Mouse (Mus musculus) stomach, postnatal 0 days (tissue): Measurements from ENCODE around the gene Ccr7. TPM values are rescaled to one million over a fixed set of nuclear protein-coding genes. Genes with fewer than 3 reads are reported as not detected.
A peak's percentile ranks its signal among the peaks of the same experiment; 100 is the strongest.

Experiments used
- ATAC-seq: fragments of 200-750 bp; cut with Nextera tagmentation; 2 replicates; pipeline ENCODE4 v1.8.0; 2017; ENCODE audit not compliant: low FRiP score, low TSS enrichment
- DNase-seq: peaks from one replicate; pipeline ENCODE4 v3.0.0-alpha.2; 2016; ENCODE audit warnings: low spot score
- H3K27ac ChIP-seq: fragments of 300-500 bp; sonication (generic); replicated peaks from 2 replicates; pipeline ENCODE4 v1.5.1; 2014; ENCODE audit warnings: mild to moderate bottlenecking, control low read depth
- H3K27me3 ChIP-seq: fragments of 300-500 bp; sonication (generic); 2 replicates; pipeline ENCODE4 v1.6.1; 2014; ENCODE audit warnings: low read length; ENCODE audit not compliant: control insufficient read depth, insufficient read depth
- H3K36me3 ChIP-seq: fragments of 300-500 bp; sonication (generic); 2 replicates; pipeline ENCODE4 v1.6.1; 2014; ENCODE audit warnings: low read length, mixed read lengths; ENCODE audit not compliant: control insufficient read depth, insufficient read depth
- H3K4me1 ChIP-seq: fragments of 300-500 bp; sonication (generic); replicated peaks from 2 replicates; pipeline ENCODE4 v1.6.1; 2014; ENCODE audit warnings: antibody characterized with exemption; ENCODE audit not compliant: control insufficient read depth, insufficient read depth
- H3K4me2 ChIP-seq: fragments of 300-500 bp; sonication (generic); replicated peaks from 2 replicates; pipeline ENCODE4 v1.6.1; 2014; ENCODE audit warnings: low read depth, mild to moderate bottlenecking, control low read depth, moderate library complexity
- H3K4me3 ChIP-seq: fragments of 300-500 bp; sonication (generic); 2 replicates; pipeline ENCODE4 v1.5.1; 2014; ENCODE audit warnings: low read depth, low read length, control low read depth
- H3K9ac ChIP-seq: fragments of 300-500 bp; sonication (generic); 2 replicates; pipeline ENCODE4 v1.6.1; 2014; ENCODE audit warnings: mild to moderate bottlenecking, low read length, control low read depth, mixed read lengths
- H3K9me3 ChIP-seq: fragments of 300-500 bp; sonication (generic); 2 replicates; pipeline ENCODE4 v1.6.1; 2016; ENCODE audit warnings: low read length; ENCODE audit not compliant: control insufficient read depth
- CTCF ChIP-seq: IDR thresholded peaks from 2 replicates; pipeline ENCODE4 v1.5.1; 2016; ENCODE audit warnings: antibody characterized with exemption, low read depth, mild to moderate bottlenecking, moderate library complexity
- EP300 ChIP-seq: optimal IDR thresholded peaks from 2 replicates; pipeline ENCODE3; 2016; ENCODE audit warnings: antibody characterized with exemption
- WGBS: fragments of 180-500 bp; shearing (Covaris S2); extraction: QIAGEN DNeasy Blood & Tissue Kit; methylation state at CpG from one replicate; pipeline ENCODE4 v1.1.7; 2014; 5-methylcytosine and 5-hydroxymethylcytosine counted together
- polyA plus RNA-seq: library from polyadenylated mRNA; unstranded; fragments of >200 nt; fragmentation: Nextera tagmentation; extraction: Ambion mirVana; gene quantifications from 2 replicates; pipeline ENCODE4 v1.2.1, GENCODE M21; 2015

Ccr7 gene
- polyA plus RNA-seq, 1 experiment from 2014 or later: 0.07 TPM

DNA sequence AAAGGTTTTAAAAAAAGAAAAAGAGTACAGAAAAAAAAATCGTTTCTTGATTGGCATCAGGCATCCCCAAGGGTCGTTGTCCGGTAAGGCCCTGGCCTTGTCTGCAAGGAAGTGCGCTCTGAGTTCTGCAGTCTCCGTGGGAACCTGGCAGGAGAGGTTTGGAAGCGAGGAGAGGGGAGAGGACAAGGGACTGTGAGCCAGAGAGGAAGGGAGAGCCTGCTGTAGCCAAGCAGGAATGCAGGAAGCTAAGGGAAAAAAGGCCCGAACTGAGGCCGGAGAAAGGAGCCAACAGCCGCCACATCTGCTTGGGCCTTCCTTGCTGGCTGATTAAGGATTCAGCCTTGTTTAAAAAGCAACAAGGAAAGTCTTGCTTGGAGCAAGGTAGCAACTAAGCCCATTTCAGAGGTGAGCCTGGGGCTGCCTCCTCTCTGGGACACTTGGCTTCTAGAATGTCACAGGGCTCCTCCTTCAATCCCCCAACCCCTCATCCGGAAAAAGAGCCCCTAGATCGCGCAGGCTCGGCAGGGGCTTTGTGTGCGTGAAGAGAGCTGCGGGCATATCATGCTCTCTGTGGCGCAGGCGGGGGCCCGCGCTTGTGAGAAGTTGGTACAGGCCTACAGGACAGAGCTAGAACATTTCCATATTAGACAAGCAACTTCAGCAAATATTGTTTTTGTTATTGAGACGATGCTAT, 34.2 kb downstream of the Ccr7 start:
- 62% methylated on average over 20 of the region's 20 CpGs for WGBS
- 0 out of 2 replicates have a peak overlapping the region, but pooled peaks have one; percentile 13 for H3K27ac ChIP-seq
- H3K4me1 ChIP-seq: 0 out of 2 replicates have a peak, but pooled peaks cover 3% of the 10 kb centered on the region

DNA sequence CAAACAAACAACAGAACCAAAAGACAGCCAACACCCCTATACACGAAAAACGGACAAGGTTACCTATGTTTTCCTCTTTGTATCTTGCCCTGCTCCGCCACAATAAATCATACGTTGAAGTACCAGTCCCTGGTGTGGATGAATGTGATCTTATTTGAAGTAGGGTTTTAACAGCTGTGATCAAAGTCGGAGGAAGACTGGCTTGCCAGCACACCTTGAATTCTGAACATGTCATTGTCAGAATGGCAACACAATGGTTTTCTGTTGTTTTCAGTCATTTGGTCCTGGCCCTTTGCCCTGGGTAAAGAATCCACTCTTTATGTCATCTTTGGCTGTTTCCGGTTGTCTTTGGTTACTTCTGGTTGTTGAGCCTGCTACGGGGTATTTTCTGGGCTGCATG, 35.9 kb downstream of the Ccr7 start:
- Histone ChIP-seq H3K27me3 (no peaks in the 10 kb centered on the region), H3K9ac (no peak overlapping the region), H3K4me3 (no peak overlapping the region), H3K4me1 (0 out of 2 replicates have a peak, but pooled peaks cover 3% of the 10 kb centered on the region), H3K9me3 (no peaks in the 10 kb centered on the region), H3K27ac (no peak overlapping the region), H3K4me2 (no peak overlapping the region), H3K36me3 (no peaks in the 10 kb centered on the region)
- 83% methylated on average over 7 of the region's 7 CpGs for WGBS
- no peak for TF ChIP-seq EP300
- TF ChIP-seq CTCF: no peak
- ATAC-seq (no peak), DNase-seq (no peak)

More for the DNA sequence above, 34.2 kb downstream of the Ccr7 start:
- ATAC-seq (no peak), DNase-seq (no peak)
- TF ChIP-seq CTCF (no peak), EP300 (no peak)
- Histone ChIP-seq H3K36me3 (no peaks in the 10 kb centered on the region), H3K4me2 (no peak overlapping the region), H3K9me3 (no peaks in the 10 kb centered on the region), H3K27me3 (no peaks in the 10 kb centered on the region), H3K4me3 (no peak overlapping the region), H3K9ac (no peak overlapping the region)

DNA sequence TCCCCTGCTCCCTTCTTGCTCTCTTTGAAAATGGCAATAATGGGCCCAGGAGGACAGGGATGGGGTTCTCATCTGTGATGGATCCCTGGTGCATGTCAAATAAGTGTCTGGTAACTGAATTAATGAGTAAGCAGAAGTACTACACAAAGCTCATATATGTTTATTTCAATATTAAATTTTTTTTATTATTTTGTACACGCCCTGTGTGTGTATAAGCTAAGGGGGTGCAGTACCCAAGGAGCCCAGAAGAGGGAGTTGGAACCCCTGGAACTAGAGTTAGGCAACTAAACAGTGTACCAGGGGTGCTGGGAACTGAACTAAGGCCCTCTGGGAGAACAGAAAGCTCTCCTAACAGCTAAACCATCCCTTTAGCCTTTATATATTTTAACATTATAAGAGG, 36.5 kb downstream of the Ccr7 start:
- Histone ChIP-seq H3K27me3 (no peaks in the 10 kb centered on the region), H3K9me3 (no peaks in the 10 kb centered on the region), H3K4me2 (no peak overlapping the region), H3K4me3 (no peak overlapping the region), H3K9ac (no peak overlapping the region), H3K27ac (no peak overlapping the region), H3K4me1 (0 out of 2 replicates have a peak, but pooled peaks cover 3% of the 10 kb centered on the region), H3K36me3 (no peaks in the 10 kb centered on the region)
- DNase-seq: no peak
- WGBS: 100% methylated on average over 1 of the region's 1 CpGs
- TF ChIP-seq CTCF (peak; percentile 29), EP300 (no peak)
- ATAC-seq: no peak

DNA sequence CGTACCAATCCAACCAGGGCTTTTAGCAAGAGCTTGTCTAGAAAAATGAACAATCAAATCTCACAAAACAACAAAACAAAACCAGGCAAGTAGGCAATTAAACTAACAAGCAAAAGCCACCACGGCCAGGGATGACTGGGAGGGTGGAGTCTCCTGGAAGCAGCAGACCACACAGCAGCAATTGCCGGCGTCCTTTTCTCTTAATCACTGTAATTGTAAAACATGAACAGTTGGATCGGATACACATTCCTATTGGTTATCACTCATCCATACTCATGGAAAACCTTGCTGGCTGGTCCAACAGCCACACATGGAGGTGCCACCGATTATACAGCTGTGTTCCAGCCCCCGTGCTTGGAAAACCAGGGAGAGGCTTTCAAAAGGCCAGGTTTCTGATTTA, 37.0 kb downstream of the Ccr7 start:
- WGBS: 69% methylated on average over 7 of the region's 7 CpGs
- TF ChIP-seq CTCF (no peak), EP300 (no peak)
- Histone ChIP-seq H3K9ac (no peak overlapping the region), H3K36me3 (no peaks in the 10 kb centered on the region), H3K27me3 (no peaks in the 10 kb centered on the region), H3K4me2 (no peak overlapping the region), H3K9me3 (no peaks in the 10 kb centered on the region), H3K4me3 (no peak overlapping the region), H3K4me1 (peaks cover 3% of the 10 kb centered on the region; the same call in 1 of the 2 replicates), H3K27ac (no peak overlapping the region)
- DNase-seq: no peak
- no peak for ATAC-seq

DNA sequence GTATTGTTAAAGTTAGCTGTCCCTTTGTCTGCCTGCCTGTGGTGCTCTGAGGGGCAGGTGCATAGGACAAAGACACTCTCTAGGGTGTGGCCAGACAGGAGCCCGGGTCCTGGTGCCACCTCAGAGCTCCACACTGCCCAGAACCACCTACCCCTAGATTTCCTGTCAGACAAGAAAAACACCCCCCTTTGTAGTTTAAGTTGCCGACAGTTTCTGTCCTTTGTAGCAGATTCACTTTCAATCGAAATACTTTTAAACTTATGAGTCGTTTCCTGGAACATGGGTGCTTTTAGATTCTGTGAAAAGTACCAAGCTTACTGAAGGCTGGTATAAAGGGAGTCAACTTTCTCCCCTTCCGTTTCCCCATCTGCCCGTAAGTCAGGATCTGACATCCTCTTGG, 38.9 kb downstream of the Ccr7 start:
- H3K4me3 ChIP-seq: no peak overlapping the region
- peaks cover 2% of the 10 kb centered on the region; the same call in 1 of the 2 replicates for H3K4me1 ChIP-seq
- DNase-seq (no peak), ATAC-seq (0 out of 2 replicates have a peak, but pooled peaks have one; percentile 24)
- 57% methylated on average over 6 of the region's 6 CpGs for WGBS
- no peaks in the 10 kb centered on the region for H3K36me3 ChIP-seq
- no peaks in the 10 kb centered on the region for H3K9me3 ChIP-seq
- no peak overlapping the region for H3K27ac ChIP-seq
- TF ChIP-seq EP300: no peak
- no peak for TF ChIP-seq CTCF
- no peak overlapping the region for H3K4me2 ChIP-seq
- H3K9ac ChIP-seq: no peak overlapping the region
- H3K27me3 ChIP-seq: no peaks in the 10 kb centered on the region

DNA sequence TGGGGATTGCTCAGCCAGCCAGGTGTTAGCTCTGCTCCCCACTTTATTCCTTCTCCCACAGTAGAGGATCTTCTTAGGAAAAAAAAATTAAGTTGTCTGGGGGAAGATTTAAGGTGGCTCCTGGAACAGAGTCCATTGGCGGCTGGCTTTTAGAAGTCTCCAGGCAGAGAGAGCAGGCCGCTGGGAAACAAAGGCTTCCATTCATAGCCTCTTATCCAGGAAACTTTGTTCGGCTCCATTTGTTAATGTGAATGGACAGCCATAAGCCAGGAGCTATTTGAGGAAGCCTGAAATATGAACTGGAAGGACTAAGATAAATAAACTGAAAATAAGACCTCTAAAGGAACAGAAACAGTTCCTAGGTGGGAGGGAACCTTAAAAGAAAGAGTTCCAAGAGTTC, 41.8 kb downstream of the Ccr7 start:
- Histone ChIP-seq H3K4me1 (no peaks in the 10 kb centered on the region; the same call in 1 of the 2 replicates), H3K36me3 (no peaks in the 10 kb centered on the region), H3K4me2 (0 out of 2 replicates have a peak overlapping the region, but pooled peaks have one; percentile 2), H3K4me3 (no peak overlapping the region), H3K9me3 (no peaks in the 10 kb centered on the region), H3K27me3 (no peaks in the 10 kb centered on the region), H3K27ac (peak overlapping the region; percentile 69), H3K9ac (no peak overlapping the region)
- no peak for TF ChIP-seq CTCF
- no peak for TF ChIP-seq EP300
- ATAC-seq: peak; percentile 55
- peak; percentile 49 for DNase-seq
- 2% methylated on average over 3 of the region's 3 CpGs for WGBS
